Mouse (Mus musculus) intestine, embryonic 14.5 days (tissue): ENCODE measurements at regions not wholly inside any gene's neighbourhood (a gene's known extent, or its start where the extent isn't known, plus 50 kb on each side); places are given as distances from the start of the nearest gene placed in this dataset.

Experiments used
- ATAC-seq: fragments of 200-750 bp; cut with Nextera tagmentation; replicated peaks from 2 replicates; pipeline ENCODE4 v1.8.0; 2017; ENCODE audit warnings: low read depth, moderate number of reproducible peaks, moderate TSS enrichment, moderate library complexity; ENCODE audit not compliant: low FRiP score, low TSS enrichment
- DNase-seq: peaks from one replicate; pipeline ENCODE4 v3.0.0-alpha.2; 2018; ENCODE audit warnings: low spot score
- H3K27ac ChIP-seq: fragments of 300-500 bp; sonication (generic); 2 replicates; pipeline ENCODE4 v1.5.1; 2014; ENCODE audit warnings: low read depth, mild to moderate bottlenecking, control low read depth
- H3K27me3 ChIP-seq: fragments of 300-500 bp; sonication (generic); replicated peaks from 2 replicates; pipeline ENCODE4 v1.6.1; 2014; ENCODE audit warnings: low read length, control low read depth; ENCODE audit not compliant: control insufficient read depth, insufficient read depth
- H3K36me3 ChIP-seq: fragments of 300-500 bp; sonication (generic); 2 replicates; pipeline ENCODE4 v1.6.1; 2014; ENCODE audit warnings: low read length, control low read depth; ENCODE audit not compliant: control insufficient read depth, insufficient read depth
- H3K4me1 ChIP-seq: fragments of 300-500 bp; sonication (generic); replicated peaks from 2 replicates; pipeline ENCODE4 v1.6.1; 2014; ENCODE audit warnings: low read length, control low read depth, mixed read lengths; ENCODE audit not compliant: control insufficient read depth, insufficient read depth
- H3K4me2 ChIP-seq: fragments of 300-500 bp; sonication (generic); 2 replicates; pipeline ENCODE4 v1.6.1; 2014; ENCODE audit warnings: low read length
- H3K4me3 ChIP-seq: fragments of 300-500 bp; sonication (generic); 2 replicates; pipeline ENCODE4 v1.5.1; 2014; ENCODE audit warnings: low read depth, low read length, control low read depth, mixed read lengths
- H3K9ac ChIP-seq: fragments of 300-500 bp; sonication (generic); 2 replicates; pipeline ENCODE4 v1.6.1; 2014; ENCODE audit warnings: mild to moderate bottlenecking, low read length
- H3K9me3 ChIP-seq: fragments of 300-500 bp; sonication (generic); 2 replicates; pipeline ENCODE4 v1.6.1; 2016; ENCODE audit warnings: low read length, control low read depth; ENCODE audit not compliant: control insufficient read depth
- WGBS: fragments of 180-500 bp; shearing (Covaris S2); extraction: QIAGEN DNeasy Blood & Tissue Kit; methylation state at CpG from one replicate; pipeline ENCODE4 v1.1.7; 2014; 5-methylcytosine and 5-hydroxymethylcytosine counted together

- Histone ChIP-seq H3K9ac (no peak overlapping the region), H3K4me3 (no peak overlapping the region), H3K4me1 (no peaks in the 10 kb centered on the region), H3K27ac (no peak overlapping the region), H3K9me3 (no peaks in the 10 kb centered on the region), H3K4me2 (no peak overlapping the region), H3K36me3 (no peaks in the 10 kb centered on the region), H3K27me3 (no peaks in the 10 kb centered on the region)
- DNase-seq (no peak), ATAC-seq (no peak)
- 68% methylated on average over 3 of the region's 3 CpGs for WGBS
Measured at GRCm38 (mm10) chr15:67611896-67612295, 1111.2 kb upstream of the Lrrc6 start.

GRCm38 (mm10) chr15:67598426-67598825, 1097.7 kb upstream of the Lrrc6 start:
- no peak overlapping the region for H3K9ac ChIP-seq
- no peaks in the 10 kb centered on the region for H3K36me3 ChIP-seq
- DNase-seq, result no peak
- no peaks in the 10 kb centered on the region for H3K27me3 ChIP-seq
- H3K4me3 ChIP-seq, result no peak overlapping the region
- no peak overlapping the region for H3K4me2 ChIP-seq
- ATAC-seq, result no peak
- no peaks in the 10 kb centered on the region for H3K9me3 ChIP-seq
- H3K27ac ChIP-seq, result no peak overlapping the region
- H3K4me1 ChIP-seq, result no peaks in the 10 kb centered on the region
- 61% methylated on average over 4 of the region's 4 CpGs for WGBS

- no peak overlapping the region for H3K4me2 ChIP-seq
- H3K4me1 ChIP-seq, result no peaks in the 10 kb centered on the region
- WGBS, result 83% methylated on average over 1 of the region's 1 CpGs
- H3K27me3 ChIP-seq, result no peaks in the 10 kb centered on the region
- H3K36me3 ChIP-seq, result no peaks in the 10 kb centered on the region
- no peak overlapping the region for H3K4me3 ChIP-seq
- DNase-seq, result no peak
- no peak overlapping the region for H3K9ac ChIP-seq
- no peak overlapping the region for H3K27ac ChIP-seq
- H3K9me3 ChIP-seq, result no peaks in the 10 kb centered on the region
- no peak for ATAC-seq
Measured at GRCm38 (mm10) chr15:67576581-67576980, 1075.9 kb upstream of the Lrrc6 start.

- 23% methylated on average over 1 of the region's 1 CpGs for WGBS
- Histone ChIP-seq H3K27ac (no peak overlapping the region), H3K4me1 (no peaks in the 10 kb centered on the region), H3K9me3 (no peaks in the 10 kb centered on the region), H3K27me3 (no peaks in the 10 kb centered on the region), H3K4me3 (no peak overlapping the region), H3K4me2 (no peak overlapping the region), H3K9ac (no peak overlapping the region), H3K36me3 (no peaks in the 10 kb centered on the region)
- ATAC-seq (no peak), DNase-seq (no peak)
Measured at GRCm38 (mm10) chr15:67571614-67572013, 1070.9 kb upstream of the Lrrc6 start.

GRCm38 (mm10) chr15:67557304-67557703, 1056.6 kb upstream of the Lrrc6 start:
- Histone ChIP-seq H3K4me2 (no peak overlapping the region), H3K9me3 (no peaks in the 10 kb centered on the region), H3K4me1 (no peaks in the 10 kb centered on the region), H3K4me3 (no peak overlapping the region), H3K27me3 (no peaks in the 10 kb centered on the region), H3K27ac (no peak overlapping the region), H3K36me3 (no peaks in the 10 kb centered on the region), H3K9ac (no peak overlapping the region)
- ATAC-seq (no peak), DNase-seq (no peak)
- WGBS, result 60% methylated on average over 1 of the region's 1 CpGs

- WGBS, result 54% methylated on average over 2 of the region's 2 CpGs
- no peaks in the 10 kb centered on the region for H3K4me1 ChIP-seq
- H3K4me2 ChIP-seq, result no peak overlapping the region
- H3K9me3 ChIP-seq, result no peaks in the 10 kb centered on the region
- H3K36me3 ChIP-seq, result no peaks in the 10 kb centered on the region
- ATAC-seq, result no peak
- H3K9ac ChIP-seq, result no peak overlapping the region
- H3K4me3 ChIP-seq, result no peak overlapping the region
- H3K27me3 ChIP-seq, result no peaks in the 10 kb centered on the region
- DNase-seq, result no peak
- H3K27ac ChIP-seq, result no peak overlapping the region
Measured at GRCm38 (mm10) chr15:67551911-67552310, 1051.2 kb upstream of the Lrrc6 start.

GRCm38 (mm10) chr15:67546896-67547400, 1046.2 kb upstream of the Lrrc6 start:
- Histone ChIP-seq H3K4me2 (no peak overlapping the region), H3K9ac (no peak overlapping the region), H3K27ac (no peak overlapping the region), H3K4me3 (no peak overlapping the region), H3K4me1 (no peaks in the 10 kb centered on the region), H3K27me3 (no peaks in the 10 kb centered on the region), H3K9me3 (no peaks in the 10 kb centered on the region), H3K36me3 (no peaks in the 10 kb centered on the region)
- WGBS, result 68% methylated on average over 1 of the region's 1 CpGs
- no peak for DNase-seq
- ATAC-seq, result no peak

GRCm38 (mm10) chr15:67545745-67546144, 1045.0 kb upstream of the Lrrc6 start:
- WGBS, result 85% methylated on average over 6 of the region's 6 CpGs
- no peaks in the 10 kb centered on the region for H3K4me1 ChIP-seq

GRCm38 (mm10) chr15:67513722-67514121, 1013.0 kb upstream of the Lrrc6 start:
- Histone ChIP-seq H3K27ac (no peak overlapping the region), H3K9ac (no peak overlapping the region), H3K4me3 (no peak overlapping the region), H3K4me2 (no peak overlapping the region), H3K36me3 (no peaks in the 10 kb centered on the region), H3K4me1 (no peaks in the 10 kb centered on the region), H3K27me3 (no peaks in the 10 kb centered on the region), H3K9me3 (no peaks in the 10 kb centered on the region)
- no peak for ATAC-seq
- no peak for DNase-seq

More at GRCm38 (mm10) chr15:67545745-67546144, 1045.0 kb upstream of the Lrrc6 start:
- no peak for DNase-seq
- no peak for ATAC-seq
- Histone ChIP-seq H3K9me3 (no peaks in the 10 kb centered on the region), H3K36me3 (no peaks in the 10 kb centered on the region), H3K4me2 (no peak overlapping the region), H3K27ac (no peak overlapping the region), H3K4me3 (no peak overlapping the region), H3K9ac (no peak overlapping the region), H3K27me3 (no peaks in the 10 kb centered on the region)
